Mouse (Mus musculus) ES-Bruce4 (cell line): Measurements from ENCODE around the gene Sarm1.

Source experiments
- CTCF ChIP-seq: IDR thresholded peaks from one replicate; pipeline ENCODE4 v1.8.1; 2011; ENCODE audit warnings: low read depth, low read length
- EP300 ChIP-seq: IDR thresholded peaks from 2 replicates; pipeline ENCODE4 v1.6.1; 2011; ENCODE audit warnings: low read depth, low read length; ENCODE audit not compliant: insufficient read depth
- POLR2A ChIP-seq: IDR thresholded peaks from one replicate; pipeline ENCODE4 v1.8.1; 2011; ENCODE audit warnings: low read length; ENCODE audit not compliant: insufficient read depth

GRCm38 (mm10) chr11:78523241-78523955 lies 25.8 kb upstream of the Sarm1 start:
- TF ChIP-seq POLR2A (no peak), EP300 (no peak), CTCF (no peak)
